Mouse (Mus musculus): ENCODE data around the gene AI413582. TPM values are rescaled to one million over a fixed set of nuclear protein-coding genes. Genes with fewer than 3 reads are reported as not detected.

AI413582 gene
- total and polyA plus RNA-seq, 3 experiments, result 14.6 to 43.6 (median 30.2) TPM

DNA sequence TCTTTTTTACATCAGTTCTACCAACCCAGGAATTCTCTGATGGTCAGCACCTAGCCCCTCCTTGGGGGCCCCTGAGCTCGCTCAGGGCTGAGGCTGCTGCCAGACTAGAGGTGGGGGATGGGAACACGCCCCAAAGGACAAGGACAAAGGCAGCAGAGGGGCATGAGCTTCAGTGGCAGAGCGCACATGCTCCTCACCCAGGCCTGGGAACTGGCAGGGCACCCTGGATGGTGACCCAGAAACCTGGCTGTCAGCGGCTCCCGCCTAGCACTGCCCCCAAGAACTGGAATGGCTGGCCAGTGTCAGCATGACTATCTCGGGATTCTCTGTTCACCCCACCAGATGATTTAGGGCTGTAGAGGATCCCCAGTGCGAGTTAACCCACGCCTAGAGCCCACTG lies 16.3 kb downstream of the AI413582 start:
- Histone ChIP-seq H3K27me3 (replicated peaks) (peaks cover 26% of the 10 kb centered on the region), H3K27ac (ENCODE audit: insufficient read depth, low read depth) (no peak overlapping the region), H3K4me3 (replicated peaks in 1 of 3; ENCODE audit: low read depth in 2 of 3, low read length in 2 of 3, poor library complexity in 1 of 3) (no peak overlapping the region), H3K79me2 (replicated peaks; ENCODE audit: control insufficient read depth, extremely low read depth, insufficient read depth, poor library complexity, severe bottlenecking) (no peaks in the 10 kb centered on the region), H3K9ac (ENCODE audit: insufficient read depth, low read depth) (no peak overlapping the region), H3K4me1 (ENCODE audit: control insufficient read depth in 1 of 2, insufficient read depth in 2 of 2) (peaks cover 15 to 45% of the 10 kb centered on the region in 2 experiments), H3K9me3 (replicated peaks; ENCODE audit: low read length) (no peaks in the 10 kb centered on the region), H3K36me3 (replicated peaks in 1 of 2; ENCODE audit: control insufficient read depth in 1 of 2, insufficient read depth in 1 of 2, low read length in 1 of 2) (no peaks in the 10 kb centered on the region), H3K4me2 (ENCODE audit: insufficient read depth, low read depth, poor library complexity, severe bottlenecking) (no peak overlapping the region)
- DNase-seq (ENCODE audit: extremely low read depth), result no peak
- in situ Hi-C loops (cut with MboI; ENCODE audit: low pct_ligation_motif_present, low pct_unique_long_range_greater_than_20kb, low sequenced_read_pairs), result loop anchor here (10.0 kb wide), 1 partner anchor 526 kb away; no protein-coding TSS in a partner anchor
- dilution Hi-C loops (cut with MboI; ENCODE audit: extremely low pct_ligation_motif_present, extremely low pct_unique_long_range_greater_than_20kb, low sequenced_read_pairs), result no loop called here
- no peak for TF ChIP-seq SIN3A (IDR thresholded peaks at IDR 0.05; ENCODE audit: low read length)
- no peak for TF ChIP-seq MYC (IDR thresholded peaks at IDR 0.05; ENCODE audit: low read depth, low read length)
- no peak for TF ChIP-seq JUND (conservative IDR thresholded peaks at IDR 0.05; ENCODE audit: low read depth, low read length)
- TF ChIP-seq HCFC1 (IDR thresholded peaks at IDR 0.05; ENCODE audit: low read depth, low read length), result no peak
- TF ChIP-seq ZMIZ1 (IDR thresholded peaks at IDR 0.05; ENCODE audit: low read depth, low read length), result no peak
- no peak for TF ChIP-seq MEF2A (IDR thresholded peaks at IDR 0.05; ENCODE audit: borderline replicate concordance, low read depth, low read length)
- TF ChIP-seq TCF12 (IDR thresholded peaks at IDR 0.05; ENCODE audit: low read depth, low read length), result no peak
- TF ChIP-seq NRF1 (IDR thresholded peaks at IDR 0.05; ENCODE audit: low read depth, low read length), result no peak
- TF ChIP-seq JUN (IDR thresholded peaks at IDR 0.05; ENCODE audit: insufficient read depth, low read depth, low read length), result no peak
- TF ChIP-seq PAX5 (IDR thresholded peaks at IDR 0.05; ENCODE audit: low read length), result no peak
- TF ChIP-seq POLR2A (IDR thresholded peaks at IDR 0.05; ENCODE audit: low read depth, low read length), result no peak
- no peak for TF ChIP-seq BHLHE40 (IDR thresholded peaks at IDR 0.05; ENCODE audit: low read depth, low read length)
- TF ChIP-seq ZNF384 (IDR thresholded peaks at IDR 0.05; ENCODE audit: low read depth, low read length), result no peak
- no peak for TF ChIP-seq RAD21 (IDR thresholded peaks at IDR 0.05; ENCODE audit: low read depth, low read length)
- no peak for TF ChIP-seq CHD1 (IDR thresholded peaks at IDR 0.05; ENCODE audit: low read depth, low read length)

DNA sequence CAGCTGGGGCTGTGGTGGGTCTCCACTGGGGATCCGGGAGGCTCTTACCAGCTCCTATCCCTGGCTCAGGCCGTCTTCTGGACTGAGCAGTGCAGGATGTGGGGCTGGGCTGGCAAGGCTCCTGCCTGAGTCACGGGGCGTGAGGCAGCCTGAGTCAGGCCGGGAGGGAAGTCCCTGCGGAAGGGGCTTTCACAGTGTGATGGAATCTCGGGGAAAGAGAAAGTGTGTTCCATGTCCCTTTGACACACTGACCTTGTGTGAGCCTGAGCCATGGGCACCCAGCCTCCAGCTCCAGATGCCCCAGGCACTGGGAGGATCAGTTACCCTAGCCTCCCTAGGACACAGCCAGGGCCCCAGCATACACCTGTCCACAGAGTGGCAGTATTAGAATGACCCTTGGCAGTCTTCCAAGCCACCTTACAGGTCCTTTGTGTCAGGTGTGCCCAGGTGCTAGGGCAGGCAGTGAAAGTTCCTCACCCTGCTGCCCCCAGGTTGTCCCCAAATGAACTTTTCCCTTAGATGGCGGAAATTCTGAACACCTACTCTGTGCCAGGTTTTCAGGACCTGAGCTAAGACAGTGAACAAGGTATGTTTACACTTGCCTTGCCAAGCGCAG lies 18.2 kb downstream of the AI413582 start:
- in situ Hi-C loops (cut with MboI; ENCODE audit: low pct_ligation_motif_present, low pct_unique_long_range_greater_than_20kb, low sequenced_read_pairs), result loop anchor here (10.0 kb wide), 1 partner anchor 527 kb away; no protein-coding TSS in a partner anchor
- Histone ChIP-seq H3K4me2 (ENCODE audit: insufficient read depth, low read depth, poor library complexity, severe bottlenecking) (no peak overlapping the region), H3K27ac (ENCODE audit: insufficient read depth, low read depth) (no peak overlapping the region), H3K79me2 (replicated peaks; ENCODE audit: control insufficient read depth, extremely low read depth, insufficient read depth, poor library complexity, severe bottlenecking) (no peaks in the 10 kb centered on the region), H3K4me1 (ENCODE audit: control insufficient read depth in 1 of 2, insufficient read depth in 2 of 2) (peaks cover 9 to 41% of the 10 kb centered on the region in 2 experiments), H3K27me3 (replicated peaks) (peaks cover 23% of the 10 kb centered on the region), H3K9ac (ENCODE audit: insufficient read depth, low read depth) (no peak overlapping the region), H3K9me3 (replicated peaks; ENCODE audit: low read length) (no peaks in the 10 kb centered on the region), H3K4me3 (replicated peaks in 1 of 3; ENCODE audit: low read depth in 2 of 3, low read length in 2 of 3, poor library complexity in 1 of 3) (no peak overlapping the region), H3K36me3 (replicated peaks in 1 of 2; ENCODE audit: control insufficient read depth in 1 of 2, insufficient read depth in 1 of 2, low read length in 1 of 2) (no peaks in the 10 kb centered on the region)
- dilution Hi-C loops (cut with MboI; ENCODE audit: extremely low pct_ligation_motif_present, extremely low pct_unique_long_range_greater_than_20kb, low sequenced_read_pairs), result no loop called here
- TF ChIP-seq PAX5 (IDR thresholded peaks at IDR 0.05; ENCODE audit: low read length) (no peak), ETS1 (conservative IDR thresholded peaks at IDR 0.05; ENCODE audit: low read depth, low read length) (no peak)
- DNase-seq (ENCODE audit: extremely low read depth), result no peak
